Mouse (Mus musculus) embryonic facial prominence, embryonic 14.5 days (tissue): ENCODE measurements around the gene Meis2. TPM values are rescaled to one million over a fixed set of nuclear protein-coding genes. Genes with fewer than 3 reads are reported as not detected.

Source experiments
- ATAC-seq: fragments of 200-750 bp; cut with Nextera tagmentation; 2 replicates; pipeline ENCODE4 v1.8.0; 2017; ENCODE audit warnings: low read depth, moderate number of reproducible peaks, moderate TSS enrichment
- DNase-seq: peaks from one replicate; pipeline ENCODE4 v3.0.0-alpha.2; 2015; ENCODE audit warnings: low spot score
- H3K27ac ChIP-seq: fragments of 300-500 bp; sonication (generic); replicated peaks from 2 replicates; pipeline ENCODE4 v1.5.1; 2014; ENCODE audit warnings: low read depth, mild to moderate bottlenecking, low read length, moderate library complexity
- H3K27me3 ChIP-seq: fragments of 300-500 bp; sonication (generic); replicated peaks from 2 replicates; pipeline ENCODE4 v1.6.1; 2014; ENCODE audit warnings: low read length; ENCODE audit not compliant: control insufficient read depth, insufficient read depth
- H3K36me3 ChIP-seq: fragments of 300-500 bp; sonication (generic); 2 replicates; pipeline ENCODE4 v1.6.1; 2014; ENCODE audit warnings: low read length, mixed read lengths; ENCODE audit not compliant: control insufficient read depth, insufficient read depth
- H3K4me1 ChIP-seq: fragments of 300-500 bp; sonication (generic); 2 replicates; pipeline ENCODE4 v1.6.1; 2014; ENCODE audit warnings: antibody characterized with exemption, low read length; ENCODE audit not compliant: control insufficient read depth, insufficient read depth
- H3K4me2 ChIP-seq: fragments of 300-500 bp; sonication (generic); 2 replicates; pipeline ENCODE4 v1.6.1; 2014; ENCODE audit warnings: low read depth, mild to moderate bottlenecking, low read length, moderate library complexity, mixed read lengths
- H3K4me3 ChIP-seq: fragments of 300-500 bp; sonication (generic); 2 replicates; pipeline ENCODE4 v1.5.1; 2014; ENCODE audit warnings: low read depth, mild to moderate bottlenecking, low read length
- H3K9ac ChIP-seq: fragments of 300-500 bp; sonication (generic); 2 replicates; pipeline ENCODE4 v1.6.1; 2014; ENCODE audit warnings: low read depth, mild to moderate bottlenecking, low read length, moderate library complexity, mixed read lengths
- H3K9me3 ChIP-seq: fragments of 300-500 bp; sonication (generic); 2 replicates; pipeline ENCODE4 v1.6.1; 2016; ENCODE audit warnings: low read length; ENCODE audit not compliant: control insufficient read depth
- WGBS: fragments of 180-500 bp; shearing (Covaris S2); extraction: QIAGEN DNeasy Blood & Tissue Kit; methylation state at CpG from one replicate; pipeline ENCODE4 v1.1.7; 2014; 5-methylcytosine and 5-hydroxymethylcytosine counted together
- polyA plus RNA-seq: library from polyadenylated mRNA; unstranded; fragments of >200 nt; fragmentation: Nextera tagmentation; extraction: Ambion mirVana; gene quantifications from 2 replicates; pipeline ENCODE4 v1.2.1, GENCODE M21; 2014

Gene Meis2
- polyA plus RNA-seq, 1 experiment from 2014 or later: 30.4 TPM

DNA sequence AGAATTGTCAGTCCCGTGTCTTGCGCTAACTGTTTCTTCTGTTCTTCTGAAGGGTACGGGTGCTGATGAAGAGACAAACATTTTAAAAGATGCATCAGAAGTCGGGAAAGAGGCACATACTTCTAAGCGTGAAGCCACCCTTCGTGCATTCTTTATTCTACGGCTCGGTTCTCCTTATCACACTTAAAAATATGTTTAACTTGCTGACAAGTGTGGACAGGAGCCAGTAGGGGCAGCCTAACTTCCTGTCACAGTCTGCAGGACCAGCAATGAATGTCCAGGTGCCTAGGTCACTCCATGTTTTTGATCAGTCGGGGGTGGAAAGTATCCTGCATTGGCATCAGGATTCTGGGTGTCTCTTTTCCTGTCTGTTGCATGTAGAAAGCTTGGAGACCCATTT lies 144.0 kb downstream of the Meis2 start:
- H3K36me3 ChIP-seq: peaks cover 7% of the 10 kb centered on the region; the same call in 1 of the 2 replicates
- 80% methylated on average over 9 of the region's 9 CpGs for WGBS
- ATAC-seq: no peak
- H3K9me3 ChIP-seq: no peaks in the 10 kb centered on the region
- no peak overlapping the region for H3K4me2 ChIP-seq
- no peak overlapping the region for H3K27ac ChIP-seq
- H3K4me3 ChIP-seq: no peak overlapping the region
- no peak overlapping the region for H3K9ac ChIP-seq
- H3K27me3 ChIP-seq: no peaks in the 10 kb centered on the region
- no peak for DNase-seq
- H3K4me1 ChIP-seq: peaks cover 7% of the 10 kb centered on the region; the same call in 1 of the 2 replicates

DNA sequence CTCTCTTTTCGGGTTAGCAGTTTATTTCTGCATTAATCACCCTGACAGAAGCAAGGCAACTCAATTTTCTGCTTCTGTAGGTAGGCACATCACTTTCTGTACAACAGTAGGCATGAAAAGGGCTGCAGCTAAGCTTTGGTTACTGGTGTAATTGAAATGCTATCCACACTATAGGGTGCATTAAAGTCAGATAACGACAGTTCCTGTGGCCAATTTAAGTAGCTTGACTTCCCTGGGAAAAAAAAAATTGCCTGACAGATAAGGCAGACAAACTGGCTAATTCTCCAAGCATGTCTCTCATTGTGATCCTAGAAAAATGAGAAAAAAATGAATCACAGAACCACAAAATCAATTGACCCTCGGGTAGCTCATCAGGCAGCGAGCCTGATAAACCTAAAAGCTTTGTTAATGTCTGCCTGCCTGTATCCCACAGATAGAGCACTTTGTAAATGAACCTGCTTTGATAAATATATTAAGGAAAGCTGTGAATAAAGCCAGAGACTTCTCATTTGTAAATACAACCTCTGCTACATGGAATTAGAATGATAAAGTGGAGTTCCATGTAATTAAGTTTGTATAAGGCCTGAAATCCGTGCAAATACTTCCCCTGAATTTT lies 145.2 kb downstream of the Meis2 start:
- 64% methylated on average over 5 of the region's 5 CpGs for WGBS
- no peak overlapping the region for H3K27ac ChIP-seq

DNA sequence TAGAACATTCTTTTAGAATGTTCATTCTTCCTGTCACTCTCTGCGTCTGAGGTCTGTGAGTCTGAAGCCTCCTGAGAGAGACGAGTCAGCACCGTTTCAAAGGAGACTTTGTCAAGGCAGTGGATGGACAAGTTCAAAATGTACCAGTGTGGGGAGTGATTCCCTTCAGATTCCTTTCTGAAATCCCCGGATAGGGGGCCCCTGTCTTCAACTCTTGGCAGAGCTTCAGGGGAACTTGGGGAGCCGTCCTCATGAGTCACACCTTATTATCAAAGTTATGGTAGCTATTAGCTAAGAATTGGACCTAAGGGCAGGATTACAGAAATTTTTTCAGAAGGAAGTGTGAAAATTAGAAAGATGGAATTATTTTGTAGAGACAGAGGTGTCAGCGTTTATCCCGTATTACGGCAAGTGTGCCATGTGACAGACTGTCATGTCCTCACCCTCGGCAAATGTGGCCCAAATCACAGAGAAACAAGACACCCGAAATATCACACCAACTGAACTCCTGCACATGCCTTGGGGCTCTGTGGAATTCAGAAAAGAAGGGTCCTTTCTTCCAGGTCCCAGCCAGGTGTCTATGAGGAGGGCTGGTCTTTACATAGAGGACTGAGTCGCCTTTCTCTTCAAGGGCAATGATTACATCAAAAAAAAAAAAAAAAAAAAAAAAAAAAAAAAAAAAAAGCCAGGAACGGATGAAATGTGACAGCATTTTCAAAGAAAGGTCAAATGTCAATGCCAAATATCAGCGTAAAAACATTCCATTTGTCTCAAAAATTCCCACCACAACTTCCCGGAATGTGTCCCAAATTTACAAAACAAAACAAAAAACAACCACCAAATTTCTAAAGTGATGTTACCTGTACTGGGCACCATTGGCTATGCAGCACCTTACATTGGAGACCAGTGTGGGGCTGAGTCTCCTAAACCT lies 146.2 kb downstream of the Meis2 start:
- no peaks in the 10 kb centered on the region for H3K27me3 ChIP-seq
- no peak overlapping the region for H3K9ac ChIP-seq
- H3K4me2 ChIP-seq: no peak overlapping the region
- DNase-seq: peak; percentile 51
- no peak overlapping the region for H3K27ac ChIP-seq
- H3K9me3 ChIP-seq: no peaks in the 10 kb centered on the region
- H3K4me3 ChIP-seq: no peak overlapping the region
- peaks cover 7% of the 10 kb centered on the region; the same call in 1 of the 2 replicates for H3K36me3 ChIP-seq
- H3K4me1 ChIP-seq: no peaks in the 10 kb centered on the region
- 60% methylated on average over 14 of the region's 14 CpGs for WGBS
- ATAC-seq: no peak; the same call in 1 of the 2 replicates

More for the DNA sequence above, 145.2 kb downstream of the Meis2 start:
- DNase-seq (no peak), ATAC-seq (no peak)
- no peaks in the 10 kb centered on the region for H3K9me3 ChIP-seq
- no peak overlapping the region for H3K9ac ChIP-seq
- no peaks in the 10 kb centered on the region for H3K27me3 ChIP-seq
- peaks cover 7% of the 10 kb centered on the region; the same call in 1 of the 2 replicates for H3K36me3 ChIP-seq
- no peak overlapping the region for H3K4me3 ChIP-seq
- H3K4me2 ChIP-seq: no peak overlapping the region
- H3K4me1 ChIP-seq: peaks cover 4% of the 10 kb centered on the region; the same call in 1 of the 2 replicates

DNA sequence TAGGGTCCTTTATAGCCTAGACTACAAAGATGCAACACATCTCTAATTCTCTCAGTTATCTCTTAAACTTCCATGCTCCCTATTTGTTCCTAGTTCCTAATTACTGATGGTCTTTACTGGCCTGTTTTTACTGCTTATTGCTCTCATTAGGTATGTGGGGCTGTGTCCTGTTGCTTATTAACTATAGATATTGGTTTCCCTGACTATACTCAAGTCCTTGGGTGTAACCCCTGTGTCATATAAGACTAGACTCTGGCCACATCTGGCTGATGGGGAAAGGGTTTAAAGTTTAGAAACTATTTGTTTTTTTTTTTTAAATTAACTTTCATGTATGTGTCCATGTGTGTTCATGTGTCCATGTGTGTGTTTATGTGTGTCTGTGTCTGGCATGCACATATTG lies 147.1 kb downstream of the Meis2 start:
- Histone ChIP-seq H3K4me1 (no peaks in the 10 kb centered on the region), H3K27me3 (no peaks in the 10 kb centered on the region), H3K27ac (no peak overlapping the region), H3K9me3 (no peaks in the 10 kb centered on the region), H3K4me2 (no peak overlapping the region), H3K4me3 (no peak overlapping the region), H3K9ac (no peak overlapping the region), H3K36me3 (peaks cover 7% of the 10 kb centered on the region; the same call in 1 of the 2 replicates)
- ATAC-seq (no peak), DNase-seq (no peak)

DNA sequence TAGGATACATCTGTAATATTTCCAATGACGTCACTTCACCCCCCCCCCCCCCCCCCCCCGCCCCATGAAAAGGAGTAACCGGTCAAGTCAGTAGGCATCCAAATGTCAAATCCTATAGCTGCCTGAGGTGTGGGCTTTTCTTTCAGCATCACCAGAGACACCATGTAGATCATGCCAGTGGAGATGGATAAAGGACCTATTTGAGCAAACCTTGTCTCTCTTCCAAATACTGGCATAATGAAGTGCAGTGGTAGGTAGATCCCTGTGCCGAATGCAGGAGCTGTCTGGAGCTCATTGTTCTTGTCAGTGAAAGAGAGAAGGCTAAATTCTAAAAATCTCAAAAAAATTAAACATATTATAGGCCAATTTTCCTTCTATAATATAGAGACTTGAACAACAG lies 151.1 kb downstream of the Meis2 start:
- H3K4me3 ChIP-seq: no peak overlapping the region
- no peaks in the 10 kb centered on the region for H3K27me3 ChIP-seq
- peaks cover 4% of the 10 kb centered on the region; the same call in 1 of the 2 replicates for H3K36me3 ChIP-seq
- no peak overlapping the region for H3K4me2 ChIP-seq
- DNase-seq (no peak), ATAC-seq (no peak)
- no peaks in the 10 kb centered on the region for H3K9me3 ChIP-seq
- H3K9ac ChIP-seq: no peak overlapping the region
- 54% methylated on average over 4 of the region's 4 CpGs for WGBS
- H3K4me1 ChIP-seq: no peaks in the 10 kb centered on the region
- H3K27ac ChIP-seq: no peak overlapping the region

DNA sequence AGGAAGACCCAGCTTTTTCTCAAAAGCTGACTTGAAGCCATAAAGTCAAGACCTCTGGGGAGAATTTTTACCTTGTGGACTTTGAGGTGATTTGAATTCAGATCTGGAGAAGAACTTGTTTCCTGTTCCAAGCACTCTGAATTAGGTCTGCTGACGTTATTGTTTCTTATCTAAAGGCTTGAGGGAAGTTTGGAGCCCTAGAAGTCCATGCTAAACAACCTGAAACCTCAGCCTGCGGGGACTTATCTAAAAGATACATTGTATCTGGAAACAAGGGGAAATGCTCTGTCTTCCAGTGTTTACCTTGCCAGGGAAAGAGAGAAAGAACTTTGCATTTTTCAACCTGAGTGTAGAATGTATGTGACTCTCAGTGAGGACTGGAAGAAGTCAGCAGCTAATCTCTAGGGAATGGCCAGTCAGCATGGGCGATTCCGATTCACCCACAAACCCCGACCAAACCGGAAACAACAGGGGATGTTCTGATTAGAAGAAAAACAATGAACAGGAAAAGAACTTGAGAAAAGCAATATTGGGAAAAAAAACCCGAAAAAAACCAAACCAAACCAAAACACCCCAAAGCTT lies 152.6 kb downstream of the Meis2 start:
- Histone ChIP-seq H3K4me3 (no peak overlapping the region), H3K27me3 (no peaks in the 10 kb centered on the region), H3K36me3 (no peaks in the 10 kb centered on the region), H3K4me2 (no peak overlapping the region), H3K9me3 (no peaks in the 10 kb centered on the region), H3K27ac (no peak overlapping the region), H3K4me1 (no peaks in the 10 kb centered on the region), H3K9ac (no peak overlapping the region)
- ATAC-seq (no peak), DNase-seq (no peak)
- WGBS: 67% methylated on average over 7 of the region's 7 CpGs

DNA sequence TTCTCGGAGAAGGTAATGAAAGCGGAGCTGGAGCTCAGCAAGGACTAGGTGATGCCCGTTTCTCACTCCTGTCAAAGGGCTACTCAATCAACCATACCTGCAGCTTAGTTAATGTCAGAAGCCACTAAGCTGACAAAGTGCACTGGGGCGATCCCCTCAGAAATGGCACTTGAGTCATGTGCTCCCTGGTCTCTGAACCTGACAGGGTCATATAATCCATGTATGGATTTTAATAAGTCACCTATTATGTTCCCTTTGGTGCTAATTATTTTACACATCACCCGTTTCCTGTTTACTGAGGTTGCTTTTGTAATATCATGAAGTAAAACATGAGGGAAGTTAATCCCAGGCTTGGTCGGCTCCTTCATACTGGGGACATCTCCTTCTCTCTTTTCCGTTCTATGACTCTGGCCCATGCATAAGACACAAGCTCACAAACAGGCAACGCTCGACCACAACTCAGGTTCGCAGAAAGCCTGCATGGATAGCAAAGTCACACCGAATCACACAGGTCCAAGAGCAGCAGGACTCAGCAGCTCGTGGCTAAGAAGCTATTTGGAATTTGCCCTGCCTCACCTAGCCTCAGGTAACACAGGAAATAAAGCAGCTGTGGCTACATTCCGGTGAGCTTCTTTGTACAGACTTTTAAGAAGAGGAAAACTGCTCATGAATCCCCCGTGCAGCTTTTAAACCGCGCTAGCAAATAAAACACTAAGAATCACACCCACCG lies 153.6 kb downstream of the Meis2 start:
- ATAC-seq: no peak
- no peak overlapping the region for H3K4me3 ChIP-seq
- H3K27ac ChIP-seq: no peak overlapping the region
- H3K27me3 ChIP-seq: no peaks in the 10 kb centered on the region
- H3K4me1 ChIP-seq: no peaks in the 10 kb centered on the region
- no peaks in the 10 kb centered on the region for H3K9me3 ChIP-seq
- no peak for DNase-seq
- H3K36me3 ChIP-seq: no peaks in the 10 kb centered on the region
- 86% methylated on average over 17 of the region's 17 CpGs for WGBS
- H3K9ac ChIP-seq: no peak overlapping the region
- no peak overlapping the region for H3K4me2 ChIP-seq

DNA sequence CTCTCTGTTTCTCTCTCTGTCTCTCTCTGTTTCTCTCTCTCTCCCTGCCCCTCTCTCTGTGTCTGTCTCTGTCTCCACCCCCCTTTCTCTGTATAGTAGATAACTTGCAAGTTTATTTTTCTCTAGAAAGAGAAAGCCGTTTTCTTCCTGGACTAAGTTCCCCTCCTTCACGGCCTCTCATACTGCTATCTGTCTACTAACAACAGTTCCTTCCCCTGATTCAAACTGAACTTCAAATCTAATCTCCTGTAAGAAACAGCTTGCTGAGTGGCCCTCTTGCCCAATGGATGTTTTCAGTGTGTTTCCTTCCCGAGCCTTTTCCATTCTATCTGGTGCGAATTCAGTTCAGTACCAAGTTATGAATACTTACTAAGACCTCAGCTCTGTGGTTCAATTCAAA lies 155.4 kb downstream of the Meis2 start:
- H3K9ac ChIP-seq: no peak overlapping the region

More for the DNA sequence above, 155.4 kb downstream of the Meis2 start:
- no peaks in the 10 kb centered on the region for H3K9me3 ChIP-seq
- ATAC-seq (no peak), DNase-seq (no peak)
- H3K27ac ChIP-seq: no peak overlapping the region
- no peaks in the 10 kb centered on the region for H3K36me3 ChIP-seq
- H3K27me3 ChIP-seq: no peaks in the 10 kb centered on the region
- H3K4me3 ChIP-seq: no peak overlapping the region
- no peaks in the 10 kb centered on the region for H3K4me1 ChIP-seq
- no peak overlapping the region for H3K4me2 ChIP-seq
- WGBS: 81% methylated on average over 4 of the region's 4 CpGs
